Mouse (Mus musculus): ENCODE results near the gene Lmf1.

DNA sequence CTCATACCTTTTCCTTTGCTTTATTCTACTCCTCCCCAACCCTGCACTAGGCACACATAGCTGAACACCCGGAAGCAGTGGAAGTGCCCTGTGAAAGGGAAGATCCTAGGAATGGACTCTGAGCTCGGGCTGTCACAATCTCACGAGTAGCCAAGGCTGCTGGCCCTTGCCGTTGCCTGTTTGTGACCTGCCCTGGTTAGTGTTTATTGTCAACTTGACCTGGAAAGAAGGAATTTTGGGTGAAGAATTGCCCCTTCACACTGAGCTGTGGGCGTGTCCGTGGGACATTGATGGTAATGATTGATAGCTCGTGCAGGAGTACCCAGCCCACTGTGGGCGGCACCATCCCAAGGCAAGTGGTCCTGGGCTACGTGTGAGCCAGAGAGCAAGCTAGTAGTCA is 5.8 kb downstream of the Lmf1 start:
- TF ChIP-seq POLR2A (IDR thresholded peaks at IDR 0.05; ENCODE audit: borderline replicate concordance, control insufficient read depth, low read depth, low read length) (no peak), CTCF (IDR thresholded peaks at IDR 0.05; ENCODE audit: control insufficient read depth, insufficient read depth, low read length) (no peak)

All from bone marrow, adult 2 months (tissue).